Comparison of ENCODE assay signal across 19 mouse cellular contexts in genomic region chr4:9057676-9058075, GRCm38 (mm10).
A peak's percentile ranks its signal among the peaks of the same experiment; 100 is the strongest.
DNase-seq lines count a peak whose midpoint lies in the region; ATAC-seq and TF ChIP-seq lines count a peak whose summit lies in the region.
"Had no signal": no experiment of that assay in that cellular context is flagged by ENCODE, and none has a peak within 500 bp of the region (broad histone marks: within the 10 kb centered on the region; RNA-seq: fewer than 3 reads in every experiment).

No protein-coding gene starts in this region.

- H3K4me1 ChIP-seq in forebrain, embryonic 10.5 days, result peaks cover 63% of the 10 kb centered on the region
- peaks cover 7% of the 10 kb centered on the region for H3K4me1 ChIP-seq in forebrain, embryonic 15.5 days
- H3K4me1 ChIP-seq in kidney, embryonic 14.5 days (ENCODE audit: control insufficient read depth, insufficient read depth, low read length), result no peaks in the 10 kb centered on the region
- H3K4me1 ChIP-seq in limb, embryonic 13.5 days, result peaks cover 3% of the 10 kb centered on the region; the same call in 1 of the 2 replicates
- H3K4me1 ChIP-seq in hindbrain, postnatal 0 days (ENCODE audit: insufficient read depth, low read length), result peaks cover 17% of the 10 kb centered on the region; the same call in 1 of the 2 replicates

- no peak for DNase-seq in forebrain, embryonic 10.5 days (ENCODE audit: extremely low spot score, low spot score)
- DNase-seq in kidney, postnatal 10 days, result no peak
- DNase-seq in gastrocnemius, postnatal 14 days, result peak; percentile 75
- DNase-seq in hindbrain, postnatal 0 days (ENCODE audit: low spot score), result no peak
- DNase-seq in layer of hippocampus, adult 11-12 months (ENCODE audit: low spot score), result no peak
- DNase-seq: embryo, embryonic 11 days; forebrain, postnatal 0 days; layer of hippocampus, postnatal 36 days; lung, adult 2 months; lung, postnatal 4 days; thymus, postnatal 25 days had no signal

- H3K27ac ChIP-seq in forebrain, embryonic 10.5 days, result peak overlapping the region; percentile 56; the same call in 1 of the 2 replicates
- no peak overlapping the region for H3K27ac ChIP-seq in forebrain, embryonic 15.5 days (replicated peaks)
- H3K27ac ChIP-seq in kidney, embryonic 14.5 days (ENCODE audit: low read depth, low read length), result no peak overlapping the region
- no peak overlapping the region for H3K27ac ChIP-seq in limb, embryonic 13.5 days
- no peak overlapping the region for H3K27ac ChIP-seq in hindbrain, postnatal 0 days
- H3K27ac ChIP-seq: neural tube, embryonic 13.5 days had no signal

- no peak overlapping the region for H3K4me3 ChIP-seq in forebrain, embryonic 10.5 days
- no peak overlapping the region for H3K4me3 ChIP-seq in forebrain, embryonic 15.5 days
- no peak overlapping the region for H3K4me3 ChIP-seq in kidney, embryonic 14.5 days (ENCODE audit: low read length)
- H3K4me3 ChIP-seq in limb, embryonic 13.5 days, result no peak overlapping the region
- no peak overlapping the region for H3K4me3 ChIP-seq in hindbrain, postnatal 0 days (ENCODE audit: low read length)
- H3K4me3 ChIP-seq: neural tube, embryonic 13.5 days had no signal

- no peaks in the 10 kb centered on the region for H3K27me3 ChIP-seq in forebrain, embryonic 10.5 days (ENCODE audit: poor library complexity, severe bottlenecking)
- H3K27me3 ChIP-seq in forebrain, embryonic 15.5 days, result no peaks in the 10 kb centered on the region
- H3K27me3 ChIP-seq in kidney, embryonic 14.5 days (ENCODE audit: control insufficient read depth, insufficient read depth, low read length), result no peaks in the 10 kb centered on the region
- H3K27me3 ChIP-seq in limb, embryonic 13.5 days, result 0 out of 2 replicates have a peak, but pooled peaks cover 6% of the 10 kb centered on the region
- no peaks in the 10 kb centered on the region for H3K27me3 ChIP-seq in hindbrain, postnatal 0 days (ENCODE audit: insufficient read depth, low read length)
- H3K27me3 ChIP-seq: neural tube, embryonic 13.5 days had no signal

- no peak overlapping the region for H3K4me2 ChIP-seq in forebrain, embryonic 15.5 days (replicated peaks)
- H3K4me2 ChIP-seq in kidney, embryonic 14.5 days (replicated peaks; ENCODE audit: low read depth, low read length), result no peak overlapping the region
- no peak overlapping the region for H3K4me2 ChIP-seq in limb, embryonic 13.5 days (replicated peaks)
- H3K4me2 ChIP-seq in hindbrain, postnatal 0 days (ENCODE audit: low read depth, low read length), result no peak overlapping the region
- H3K4me2 ChIP-seq: liver, embryonic 11.5 days; midbrain, embryonic 11.5 days; neural tube, embryonic 13.5 days had no signal

- no peak for TF ChIP-seq CTCF in hindbrain, postnatal 0 days (IDR thresholded peaks at IDR 0.05; ENCODE audit: low read depth)

- no peak for ATAC-seq in forebrain, embryonic 15.5 days (replicated peaks)
- ATAC-seq in kidney, embryonic 14.5 days (ENCODE audit: low FRiP score, low TSS enrichment), result peak; percentile 84
- ATAC-seq in limb, embryonic 13.5 days (ENCODE audit: low FRiP score, low read depth), result 0 out of 2 replicates have a peak, but pooled peaks have one; percentile 48
- no peak for ATAC-seq in hindbrain, postnatal 0 days
- ATAC-seq: CD4-positive, CD25-positive, alpha-beta regulatory T cell, adult 4 months; forebrain, postnatal 0 days had no signal

- no peaks in the 10 kb centered on the region for H3K9me3 ChIP-seq in forebrain, embryonic 10.5 days
- no peaks in the 10 kb centered on the region for H3K9me3 ChIP-seq in forebrain, embryonic 15.5 days
- no peaks in the 10 kb centered on the region for H3K9me3 ChIP-seq in kidney, embryonic 14.5 days (ENCODE audit: control insufficient read depth, low read length)
- H3K9me3 ChIP-seq in limb, embryonic 13.5 days, result no peaks in the 10 kb centered on the region
- H3K9me3 ChIP-seq in hindbrain, postnatal 0 days (ENCODE audit: low read length), result no peaks in the 10 kb centered on the region
- H3K9me3 ChIP-seq: G1E; neural tube, embryonic 13.5 days had no signal

- no peaks in the 10 kb centered on the region for H3K36me3 ChIP-seq in forebrain, embryonic 10.5 days (replicated peaks)
- H3K36me3 ChIP-seq in forebrain, embryonic 15.5 days, result no peaks in the 10 kb centered on the region
- H3K36me3 ChIP-seq in kidney, embryonic 14.5 days (ENCODE audit: control insufficient read depth, insufficient read depth, low read length), result no peaks in the 10 kb centered on the region
- H3K36me3 ChIP-seq in limb, embryonic 13.5 days, result no peaks in the 10 kb centered on the region
- H3K36me3 ChIP-seq in hindbrain, postnatal 0 days (ENCODE audit: insufficient read depth, low read length), result no peaks in the 10 kb centered on the region
- H3K36me3 ChIP-seq: G1E; neural tube, embryonic 13.5 days had no signal

- 63% methylated on average over 4 of the region's 4 CpGs for WGBS in forebrain, embryonic 10.5 days
- WGBS in forebrain, embryonic 15.5 days, result 84% methylated on average over 4 of the region's 4 CpGs
- 22% methylated on average over 4 of the region's 4 CpGs for WGBS in kidney, embryonic 14.5 days
- 62% methylated on average over 4 of the region's 4 CpGs for WGBS in limb, embryonic 13.5 days
- WGBS in hindbrain, postnatal 0 days, result 66% methylated on average over 4 of the region's 4 CpGs

- no peak overlapping the region for H3K9ac ChIP-seq in forebrain, embryonic 15.5 days (replicated peaks)
- H3K9ac ChIP-seq in kidney, embryonic 14.5 days (ENCODE audit: low read depth, low read length), result no peak overlapping the region
- no peak overlapping the region for H3K9ac ChIP-seq in limb, embryonic 13.5 days
- no peak overlapping the region for H3K9ac ChIP-seq in hindbrain, postnatal 0 days (replicated peaks; ENCODE audit: low read length)
- H3K9ac ChIP-seq: forebrain, postnatal 0 days; neural tube, embryonic 13.5 days had no signal

- intact Hi-C loops in gastrocnemius, postnatal 14 days (cut with DNase I; ENCODE audit: low total_unique reads), result no loop called here

Comparison
In these comparisons a context has a peak if more than half of its experiments do, and no peak if none do; other contexts are left out.
1. ATAC-seq: peak in kidney, embryonic 14.5 days (single experiment) and limb, embryonic 13.5 days (single experiment); none in forebrain, embryonic 15.5 days (single experiment) and hindbrain, postnatal 0 days (single experiment).